Mouse (Mus musculus) heart, postnatal 4 days (tissue): ENCODE data around the gene Sox6. TPM values are rescaled to one million over a fixed set of nuclear protein-coding genes. Genes with fewer than 3 reads are reported as not detected.

Source experiments
- DNase-seq: peaks from one replicate; pipeline ENCODE4 v3.0.0; 2021
- total RNA-seq, 2 experiments: library from RNA; stranded (reverse); gene quantifications; 2 replicates each; pipeline ENCODE4 v1.2.3; 2021

Sox6 gene
- total RNA-seq, 2 experiments from 2014 or later, result 33.5 to 46.9 TPM

GRCm38 (mm10) chr7:115747541-115747940 lies 291.1 kb downstream of the Sox6 start:
- DNase-seq, result no peak

GRCm38 (mm10) chr7:115745672-115746253 lies 292.8 kb downstream of the Sox6 start:
- DNase-seq, result no peak

- DNase-seq, result no peak
Observed at GRCm38 (mm10) chr7:115734137-115734536, 304.5 kb downstream of the Sox6 start.

GRCm38 (mm10) chr7:115732824-115733223 lies 305.8 kb downstream of the Sox6 start:
- DNase-seq, result no peak

- DNase-seq, result no peak
Observed at GRCm38 (mm10) chr7:115726776-115727175, 311.8 kb downstream of the Sox6 start.

- DNase-seq, result no peak
Observed at GRCm38 (mm10) chr7:115724404-115724803, 314.2 kb downstream of the Sox6 start.

GRCm38 (mm10) chr7:115721624-115722540 lies 316.7 kb downstream of the Sox6 start:
- DNase-seq, result no peak

GRCm38 (mm10) chr7:115719791-115720190 lies 318.8 kb downstream of the Sox6 start:
- no peak for DNase-seq

- peak; percentile 11 for DNase-seq
Observed at GRCm38 (mm10) chr7:115706141-115706540, 332.5 kb downstream of the Sox6 start.

GRCm38 (mm10) chr7:115698105-115698504 lies 340.5 kb downstream of the Sox6 start:
- DNase-seq, result no peak

- DNase-seq, result peak; percentile 22
Observed at GRCm38 (mm10) chr7:115693206-115693605, 345.4 kb downstream of the Sox6 start.

- no peak for DNase-seq
Observed at GRCm38 (mm10) chr7:115691091-115691490, 347.5 kb downstream of the Sox6 start.

- no peak for DNase-seq
Observed at GRCm38 (mm10) chr7:115686687-115687086, 351.9 kb downstream of the Sox6 start.

GRCm38 (mm10) chr7:115684142-115684541 lies 354.5 kb downstream of the Sox6 start:
- no peak for DNase-seq

GRCm38 (mm10) chr7:115671749-115672148 lies 366.8 kb downstream of the Sox6 start:
- no peak for DNase-seq

GRCm38 (mm10) chr7:115671272-115671671 lies 367.3 kb downstream of the Sox6 start:
- DNase-seq, result peak; percentile 37

GRCm38 (mm10) chr7:115669207-115670004 lies 369.2 kb downstream of the Sox6 start:
- DNase-seq, result peak; percentile 51

- DNase-seq, result no peak
Observed at GRCm38 (mm10) chr7:115666686-115667382, 371.8 kb downstream of the Sox6 start.

GRCm38 (mm10) chr7:115663399-115663798 lies 375.2 kb downstream of the Sox6 start:
- no peak for DNase-seq

GRCm38 (mm10) chr7:115662121-115662520 lies 376.5 kb downstream of the Sox6 start:
- DNase-seq, result no peak

GRCm38 (mm10) chr7:115646696-115647095 lies 391.9 kb downstream of the Sox6 start:
- no peak for DNase-seq

GRCm38 (mm10) chr7:115645971-115646447 lies 392.6 kb downstream of the Sox6 start:
- DNase-seq, result no peak
